ENCODE assay signal across 14 mouse cellular contexts in the genomic region with DNA sequence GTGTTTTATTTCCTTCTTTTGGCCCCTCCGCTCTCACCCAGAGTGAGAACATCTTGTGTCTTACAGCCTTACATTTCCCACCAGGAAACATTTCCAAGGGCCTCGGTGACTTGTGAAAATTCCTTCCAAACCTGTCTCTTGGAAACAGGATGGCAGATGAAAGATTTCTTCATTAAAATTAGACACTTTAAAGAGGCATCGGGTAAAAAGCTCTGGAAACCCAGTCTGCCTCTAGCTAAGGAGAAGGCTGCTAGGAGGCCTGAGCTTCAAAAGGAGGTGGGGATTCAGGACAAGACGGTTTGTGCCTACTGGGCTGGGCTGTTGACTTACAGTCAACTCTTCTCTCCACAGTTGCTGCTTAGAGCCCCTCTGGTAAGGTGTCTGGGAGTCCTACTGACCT.
DNase-seq lines count a peak whose midpoint lies in the region; ATAC-seq and TF ChIP-seq lines count a peak whose summit lies in the region.
"Had no signal": no experiment of that assay in that cellular context is flagged by ENCODE, and none has a peak within 500 bp of the region (broad histone marks: within the 10 kb centered on the region; RNA-seq: fewer than 3 reads in every experiment).

No protein-coding gene starts in this region.

- H3K27ac ChIP-seq in forebrain, postnatal 0 days (ENCODE audit: low read depth, low read length) = no peak overlapping the region
- H3K27ac ChIP-seq in forebrain, embryonic 11.5 days (ENCODE audit: low read depth, low read length) = no peak overlapping the region
- no peak overlapping the region for H3K27ac ChIP-seq in kidney, postnatal 0 days
- H3K27ac ChIP-seq in limb, embryonic 15.5 days = peak overlapping the region; percentile 22; the same call in 1 of the 2 replicates
- H3K27ac ChIP-seq: embryonic facial prominence, embryonic 12.5 days; heart, adult 2 months; heart, embryonic 15.5 days; hindbrain, embryonic 14.5 days; intestine, embryonic 15.5 days had no signal

- H3K9ac ChIP-seq in forebrain, postnatal 0 days = no peak overlapping the region
- no peak overlapping the region for H3K9ac ChIP-seq in forebrain, embryonic 11.5 days (ENCODE audit: low read length)
- no peak overlapping the region for H3K9ac ChIP-seq in kidney, postnatal 0 days (ENCODE audit: low read depth, low read length)
- H3K9ac ChIP-seq in limb, embryonic 15.5 days = no peak overlapping the region
- H3K9ac ChIP-seq: embryonic facial prominence, embryonic 12.5 days; heart, embryonic 15.5 days; hindbrain, embryonic 14.5 days; intestine, embryonic 15.5 days had no signal

- no peaks in the 10 kb centered on the region for H3K27me3 ChIP-seq in forebrain, postnatal 0 days (ENCODE audit: insufficient read depth, low read length)
- no peaks in the 10 kb centered on the region; the same call in 1 of the 2 replicates for H3K27me3 ChIP-seq in forebrain, embryonic 11.5 days (ENCODE audit: control insufficient read depth, insufficient read depth, low read length)
- no peaks in the 10 kb centered on the region for H3K27me3 ChIP-seq in kidney, postnatal 0 days (ENCODE audit: insufficient read depth, low read length)
- no peaks in the 10 kb centered on the region for H3K27me3 ChIP-seq in limb, embryonic 15.5 days
- H3K27me3 ChIP-seq: embryonic facial prominence, embryonic 12.5 days; intestine, embryonic 15.5 days had no signal

- 43% methylated on average over 4 of the region's 4 CpGs for WGBS in forebrain, postnatal 0 days
- WGBS in forebrain, embryonic 11.5 days = 77% methylated on average over 4 of the region's 4 CpGs
- WGBS in kidney, postnatal 0 days = 32% methylated on average over 4 of the region's 4 CpGs
- 33% methylated on average over 4 of the region's 4 CpGs for WGBS in limb, embryonic 15.5 days

- H3K9me3 ChIP-seq in forebrain, postnatal 0 days (ENCODE audit: low read length) = no peaks in the 10 kb centered on the region
- no peaks in the 10 kb centered on the region for H3K9me3 ChIP-seq in forebrain, embryonic 11.5 days (ENCODE audit: control insufficient read depth, low read length)
- H3K9me3 ChIP-seq in kidney, postnatal 0 days (replicated peaks; ENCODE audit: low read length) = no peaks in the 10 kb centered on the region
- no peaks in the 10 kb centered on the region for H3K9me3 ChIP-seq in limb, embryonic 15.5 days
- H3K9me3 ChIP-seq: embryonic facial prominence, embryonic 12.5 days; heart, embryonic 15.5 days; hindbrain, embryonic 10.5 days; intestine, embryonic 15.5 days had no signal

- no peak overlapping the region for H3K4me3 ChIP-seq in forebrain, postnatal 0 days (ENCODE audit: low read depth, low read length)
- no peak overlapping the region for H3K4me3 ChIP-seq in forebrain, embryonic 11.5 days (ENCODE audit: low read depth, low read length)
- H3K4me3 ChIP-seq in kidney, postnatal 0 days (replicated peaks; ENCODE audit: low read depth, low read length) = no peak overlapping the region
- no peak overlapping the region for H3K4me3 ChIP-seq in limb, embryonic 15.5 days
- H3K4me3 ChIP-seq: embryonic facial prominence, embryonic 12.5 days; heart, adult 2 months; heart, embryonic 15.5 days; hindbrain, embryonic 10.5 days; intestine, embryonic 15.5 days had no signal

- DNase-seq in forebrain, postnatal 0 days = no peak
- no peak for DNase-seq in forebrain, embryonic 11.5 days (ENCODE audit: low spot score)
- peak; percentile 71 for DNase-seq in kidney, postnatal 0 days (ENCODE audit: low spot score)
- no peak for DNase-seq in kidney, postnatal 25 days
- DNase-seq in brain, embryonic 14.5 days (ENCODE audit: low read depth) = peak; percentile 22
- no peak for DNase-seq in right cerebral cortex, postnatal 4 days
- DNase-seq: cerebellum, adult 11 months had no signal

- no peaks in the 10 kb centered on the region for H3K36me3 ChIP-seq in forebrain, postnatal 0 days (ENCODE audit: insufficient read depth)
- no peaks in the 10 kb centered on the region for H3K36me3 ChIP-seq in forebrain, embryonic 11.5 days (ENCODE audit: control insufficient read depth, insufficient read depth, low read length)
- no peaks in the 10 kb centered on the region for H3K36me3 ChIP-seq in kidney, postnatal 0 days (ENCODE audit: insufficient read depth, low read length)
- H3K36me3 ChIP-seq in limb, embryonic 15.5 days = no peaks in the 10 kb centered on the region
- H3K36me3 ChIP-seq: embryonic facial prominence, embryonic 12.5 days; heart, embryonic 15.5 days; hindbrain, embryonic 10.5 days; intestine, embryonic 15.5 days had no signal

- no peak overlapping the region for H3K4me2 ChIP-seq in forebrain, postnatal 0 days (ENCODE audit: low read depth)
- H3K4me2 ChIP-seq in forebrain, embryonic 11.5 days (ENCODE audit: low read depth, low read length, severe bottlenecking) = no peak overlapping the region
- H3K4me2 ChIP-seq in kidney, postnatal 0 days (ENCODE audit: low read length) = no peak overlapping the region
- no peak overlapping the region for H3K4me2 ChIP-seq in limb, embryonic 15.5 days
- H3K4me2 ChIP-seq: hindbrain, embryonic 14.5 days had no signal

- 0 out of 2 replicates have a peak, but pooled peaks have one; percentile 7 for ATAC-seq in forebrain, postnatal 0 days
- ATAC-seq in forebrain, embryonic 11.5 days (replicated peaks; ENCODE audit: low FRiP score) = no peak
- ATAC-seq in kidney, postnatal 0 days (replicated peaks; ENCODE audit: low FRiP score, low read depth) = no peak
- ATAC-seq in limb, embryonic 15.5 days (ENCODE audit: insufficient number of reproducible peaks, low FRiP score, low TSS enrichment, low read depth) = no peak

- TF ChIP-seq CTCF in forebrain, postnatal 0 days (IDR thresholded peaks at IDR 0.05; ENCODE audit: low read depth) = no peak
- no peak for TF ChIP-seq CTCF in kidney, postnatal 0 days (IDR thresholded peaks at IDR 0.05; ENCODE audit: low read depth)
- no peak for TF ChIP-seq CTCF in brain, embryonic 14.5 days (IDR thresholded peaks at IDR 0.05; ENCODE audit: borderline replicate concordance, extremely low read depth, insufficient read depth, insufficient read length)

- TF ChIP-seq POLR2A in brain, embryonic 14.5 days (IDR thresholded peaks at IDR 0.05; ENCODE audit: borderline replicate concordance, extremely low read depth, insufficient read depth, insufficient read length, poor library complexity, severe bottlenecking) = no peak

- H3K4me1 ChIP-seq in forebrain, postnatal 0 days (ENCODE audit: insufficient read depth) = 0 out of 2 replicates have a peak, but pooled peaks cover 8% of the 10 kb centered on the region
- peaks cover 5% of the 10 kb centered on the region; the same call in 1 of the 2 replicates for H3K4me1 ChIP-seq in forebrain, embryonic 11.5 days (replicated peaks; ENCODE audit: control insufficient read depth, insufficient read depth, low read length)
- H3K4me1 ChIP-seq in kidney, postnatal 0 days (replicated peaks; ENCODE audit: insufficient read depth, low read length) = peaks cover 11% of the 10 kb centered on the region
- peaks cover 20% of the 10 kb centered on the region; the same call in 1 of the 2 replicates for H3K4me1 ChIP-seq in limb, embryonic 15.5 days
- H3K4me1 ChIP-seq: heart, embryonic 15.5 days had no signal

Comparison
In these comparisons a context has a peak if more than half of its experiments do, and no peak if none do; other contexts are left out.
1. DNase-seq: peak in kidney, postnatal 0 days (single experiment) and brain, embryonic 14.5 days (single experiment); none in forebrain, postnatal 0 days (single experiment), forebrain, embryonic 11.5 days (single experiment), kidney, postnatal 25 days (0 of 2) and right cerebral cortex, postnatal 4 days (single experiment).